Mouse (Mus musculus): ENCODE data around the gene Tmem63a.
"Not testable (repeated sequence)": the region's sequence is repeated elsewhere in the genome, so short reads cannot be mapped to it uniquely, and the experiment has no call there.

The Tmem63a gene

GRCm38 (mm10) chr1:180958797-180959196, 16.7 kb downstream of the Tmem63a start:
- no peak for DNase-seq (ENCODE audit: low read depth, low spot score)

GRCm38 (mm10) chr1:180965786-180966185, 23.6 kb downstream of the Tmem63a start:
- DNase-seq (ENCODE audit: low read depth, low spot score) = no peak

GRCm38 (mm10) chr1:180966542-180966941, 24.4 kb downstream of the Tmem63a start:
- DNase-seq (ENCODE audit: low read depth, low spot score) = no peak

- DNase-seq (ENCODE audit: low read depth, low spot score) = no peak
Measured at GRCm38 (mm10) chr1:180967261-180967660, 25.1 kb downstream of the Tmem63a start.

GRCm38 (mm10) chr1:180972941-180973340, 30.8 kb downstream of the Tmem63a start:
- DNase-seq (ENCODE audit: low read depth, low spot score) = no peak

GRCm38 (mm10) chr1:180974126-180974746, 32.1 kb downstream of the Tmem63a start:
- peak; percentile 72 for DNase-seq (ENCODE audit: low read depth, low spot score)

- DNase-seq (ENCODE audit: low read depth, low spot score) = peak; percentile 62
Measured at GRCm38 (mm10) chr1:180976110-180976679, 34.1 kb downstream of the Tmem63a start.

GRCm38 (mm10) chr1:180979484-180980251, 37.5 kb downstream of the Tmem63a start:
- DNase-seq (ENCODE audit: low read depth, low spot score) = no peak

- DNase-seq (ENCODE audit: low read depth, low spot score) = no peak
Measured at GRCm38 (mm10) chr1:180980464-180980863, 38.3 kb downstream of the Tmem63a start.

GRCm38 (mm10) chr1:180981298-180982046, 39.3 kb downstream of the Tmem63a start:
- not testable (repeated sequence) for DNase-seq (ENCODE audit: low read depth, low spot score)

- DNase-seq (ENCODE audit: low read depth, low spot score) = no peak
Measured at GRCm38 (mm10) chr1:180986701-180987100, 44.6 kb downstream of the Tmem63a start.

- peak; percentile 63 for DNase-seq (ENCODE audit: low read depth, low spot score)
Measured at GRCm38 (mm10) chr1:180987759-180988158, 45.6 kb downstream of the Tmem63a start.

GRCm38 (mm10) chr1:180990671-180991070, 48.5 kb downstream of the Tmem63a start:
- DNase-seq (ENCODE audit: low read depth, low spot score) = no peak

- peak; percentile 34 for DNase-seq (ENCODE audit: low read depth, low spot score)
Measured at GRCm38 (mm10) chr1:180992142-180992541, 50.0 kb downstream of the Tmem63a start.

- DNase-seq (ENCODE audit: low read depth, low spot score) = no peak
Measured at GRCm38 (mm10) chr1:181000501-181001092, 58.5 kb downstream of the Tmem63a start.

- no peak for DNase-seq (ENCODE audit: low read depth, low spot score)
Measured at GRCm38 (mm10) chr1:181001217-181001616, 59.1 kb downstream of the Tmem63a start.

- no peak for DNase-seq (ENCODE audit: low read depth, low spot score)
Measured at GRCm38 (mm10) chr1:181001621-181002020, 59.5 kb downstream of the Tmem63a start.

GRCm38 (mm10) chr1:181003790-181004189, 61.6 kb downstream of the Tmem63a start:
- DNase-seq (ENCODE audit: low read depth, low spot score) = no peak

- no peak for DNase-seq (ENCODE audit: low read depth, low spot score)
Measured at GRCm38 (mm10) chr1:181005331-181005730, 63.2 kb downstream of the Tmem63a start.

GRCm38 (mm10) chr1:181007831-181008230, 65.7 kb downstream of the Tmem63a start:
- DNase-seq (ENCODE audit: low read depth, low spot score) = no peak

- no peak for DNase-seq (ENCODE audit: low read depth, low spot score)
Measured at GRCm38 (mm10) chr1:181008266-181008665, 66.1 kb downstream of the Tmem63a start.

Measured in c-Kit-negative CD71-positive TER-119-positive erythroid progenitor cells, embryonic 14.5 days (primary cell).